Mouse (Mus musculus): ENCODE measurements around the gene 2310022A10Rik. TPM values are rescaled to one million over a fixed set of nuclear protein-coding genes. Genes with fewer than 3 reads are reported as not detected.

The 2310022A10Rik gene
- total and polyA plus RNA-seq, 3 experiments = 72.0 to 79.5 (median 72.1) TPM

GRCm38 (mm10) chr7:27541922-27542321, 11.1 kb upstream of the 2310022A10Rik start:
- Histone ChIP-seq H3K27ac (no peak overlapping the region), H3K9ac (ENCODE audit: low read depth, low read length) (no peak overlapping the region), H3K27me3 (ENCODE audit: control insufficient read depth, insufficient read depth, low read length) (no peaks in the 10 kb centered on the region), H3K36me3 (ENCODE audit: control insufficient read depth, insufficient read depth, low read length) (no peaks in the 10 kb centered on the region), H3K4me1 (ENCODE audit: control insufficient read depth, insufficient read depth, low read length) (no peaks in the 10 kb centered on the region; the same call in 1 of the 2 replicates), H3K79me2 (replicated peaks; ENCODE audit: control insufficient read depth, insufficient read depth, low read length) (no peaks in the 10 kb centered on the region), H3K4me3 (peak overlapping the region; percentile 58; the same call in 1 of the 2 replicates)
- TF ChIP-seq EP300 (IDR thresholded peaks at IDR 0.05; ENCODE audit: insufficient read depth, low read depth, low read length) (no peak), POLR2A (IDR thresholded peaks at IDR 0.05; ENCODE audit: insufficient read depth, low read depth, low read length) (no peak), CTCF (IDR thresholded peaks at IDR 0.05) (no peak)
- WGBS = 69% methylated on average over 5 of the region's 5 CpGs
- intact Hi-C loops (cut with DNase I) = no loop called here
- DNase-seq = no peak

- Histone ChIP-seq H3K27ac (peak overlapping the region; percentile 67), H3K4me3 (peak overlapping the region; percentile 58), H3K4me1 (ENCODE audit: control insufficient read depth, insufficient read depth, low read length) (no peaks in the 10 kb centered on the region; the same call in 1 of the 2 replicates), H3K9ac (ENCODE audit: low read depth, low read length) (peak overlapping the region; percentile 82), H3K27me3 (ENCODE audit: control insufficient read depth, insufficient read depth, low read length) (no peaks in the 10 kb centered on the region), H3K36me3 (ENCODE audit: control insufficient read depth, insufficient read depth, low read length) (no peaks in the 10 kb centered on the region), H3K79me2 (replicated peaks; ENCODE audit: control insufficient read depth, insufficient read depth, low read length) (no peaks in the 10 kb centered on the region)
- intact Hi-C loops (cut with DNase I) = no loop called here
- peak; percentile 74 for TF ChIP-seq POLR2A (IDR thresholded peaks at IDR 0.05; ENCODE audit: insufficient read depth, low read depth, low read length)
- TF ChIP-seq EP300 (IDR thresholded peaks at IDR 0.05; ENCODE audit: insufficient read depth, low read depth, low read length) = no peak
- DNase-seq = peak; percentile 86 to 87
- WGBS = 2% methylated on average over 30 of the region's 30 CpGs
Measured at GRCm38 (mm10) chr7:27542392-27543033, 10.5 kb upstream of the 2310022A10Rik start.

GRCm38 (mm10) chr7:27543065-27543464, 10.0 kb upstream of the 2310022A10Rik start:
- intact Hi-C loops (cut with DNase I) = no loop called here
- peak overlapping the region; percentile 67 for H3K27ac ChIP-seq

GRCm38 (mm10) chr7:27543851-27544250, 9.2 kb upstream of the 2310022A10Rik start:
- no peaks in the 10 kb centered on the region for H3K27me3 ChIP-seq (ENCODE audit: control insufficient read depth, insufficient read depth, low read length)
- TF ChIP-seq CTCF (IDR thresholded peaks at IDR 0.05) = no peak
- TF ChIP-seq EP300 (IDR thresholded peaks at IDR 0.05; ENCODE audit: insufficient read depth, low read depth, low read length) = no peak
- TF ChIP-seq POLR2A (IDR thresholded peaks at IDR 0.05; ENCODE audit: insufficient read depth, low read depth, low read length) = no peak
- no peaks in the 10 kb centered on the region; the same call in 1 of the 2 replicates for H3K4me1 ChIP-seq (ENCODE audit: control insufficient read depth, insufficient read depth, low read length)
- no peak overlapping the region for H3K4me3 ChIP-seq
- no peak overlapping the region for H3K27ac ChIP-seq
- H3K36me3 ChIP-seq (ENCODE audit: control insufficient read depth, insufficient read depth, low read length) = no peaks in the 10 kb centered on the region
- H3K79me2 ChIP-seq (replicated peaks; ENCODE audit: control insufficient read depth, insufficient read depth, low read length) = no peaks in the 10 kb centered on the region
- WGBS = 83% methylated on average over 4 of the region's 4 CpGs
- DNase-seq = no peak
- intact Hi-C loops (cut with DNase I) = no loop called here
- no peak overlapping the region for H3K9ac ChIP-seq (ENCODE audit: low read depth, low read length)

More at GRCm38 (mm10) chr7:27543065-27543464, 10.0 kb upstream of the 2310022A10Rik start:
- Histone ChIP-seq H3K4me3 (peak overlapping the region; percentile 58), H3K36me3 (ENCODE audit: control insufficient read depth, insufficient read depth, low read length) (no peaks in the 10 kb centered on the region), H3K4me1 (ENCODE audit: control insufficient read depth, insufficient read depth, low read length) (no peaks in the 10 kb centered on the region; the same call in 1 of the 2 replicates), H3K27me3 (ENCODE audit: control insufficient read depth, insufficient read depth, low read length) (no peaks in the 10 kb centered on the region), H3K9ac (ENCODE audit: low read depth, low read length) (no peak overlapping the region), H3K79me2 (replicated peaks; ENCODE audit: control insufficient read depth, insufficient read depth, low read length) (no peaks in the 10 kb centered on the region)
- TF ChIP-seq CTCF (IDR thresholded peaks at IDR 0.05) (no peak), POLR2A (IDR thresholded peaks at IDR 0.05; ENCODE audit: insufficient read depth, low read depth, low read length) (no peak), EP300 (IDR thresholded peaks at IDR 0.05; ENCODE audit: insufficient read depth, low read depth, low read length) (no peak)
- 25% methylated on average over 6 of the region's 6 CpGs for WGBS
- DNase-seq = no peak

GRCm38 (mm10) chr7:27544675-27545370, 8.2 kb upstream of the 2310022A10Rik start:
- Histone ChIP-seq H3K4me3 (no peak overlapping the region), H3K79me2 (replicated peaks; ENCODE audit: control insufficient read depth, insufficient read depth, low read length) (no peaks in the 10 kb centered on the region), H3K27me3 (ENCODE audit: control insufficient read depth, insufficient read depth, low read length) (no peaks in the 10 kb centered on the region), H3K27ac (no peak overlapping the region), H3K36me3 (ENCODE audit: control insufficient read depth, insufficient read depth, low read length) (no peaks in the 10 kb centered on the region), H3K4me1 (ENCODE audit: control insufficient read depth, insufficient read depth, low read length) (no peaks in the 10 kb centered on the region; the same call in 1 of the 2 replicates), H3K9ac (ENCODE audit: low read depth, low read length) (no peak overlapping the region)
- TF ChIP-seq POLR2A (IDR thresholded peaks at IDR 0.05; ENCODE audit: insufficient read depth, low read depth, low read length) (no peak), EP300 (IDR thresholded peaks at IDR 0.05; ENCODE audit: insufficient read depth, low read depth, low read length) (no peak), CTCF (IDR thresholded peaks at IDR 0.05) (no peak)
- 48% methylated on average over 12 of the region's 12 CpGs for WGBS
- DNase-seq = peak in 1 of 2 experiments; percentile 28
- intact Hi-C loops (cut with DNase I) = no loop called here

GRCm38 (mm10) chr7:27549597-27549996, 3.4 kb upstream of the 2310022A10Rik start:
- Histone ChIP-seq H3K27ac (no peak overlapping the region), H3K27me3 (ENCODE audit: control insufficient read depth, insufficient read depth, low read length) (no peaks in the 10 kb centered on the region), H3K9ac (ENCODE audit: low read depth, low read length) (no peak overlapping the region), H3K36me3 (ENCODE audit: control insufficient read depth, insufficient read depth, low read length) (no peaks in the 10 kb centered on the region), H3K4me3 (no peak overlapping the region), H3K79me2 (replicated peaks; ENCODE audit: control insufficient read depth, insufficient read depth, low read length) (no peaks in the 10 kb centered on the region), H3K4me1 (ENCODE audit: control insufficient read depth, insufficient read depth, low read length) (no peaks in the 10 kb centered on the region; the same call in 1 of the 2 replicates)
- intact Hi-C loops (cut with DNase I) = no loop called here
- WGBS = 70% methylated on average over 6 of the region's 6 CpGs
- no peak for TF ChIP-seq EP300 (IDR thresholded peaks at IDR 0.05; ENCODE audit: insufficient read depth, low read depth, low read length)
- no peak for TF ChIP-seq POLR2A (IDR thresholded peaks at IDR 0.05; ENCODE audit: insufficient read depth, low read depth, low read length)
- TF ChIP-seq CTCF (IDR thresholded peaks at IDR 0.05) = no peak
- no peak for DNase-seq

All from heart, adult 2 months (tissue).